Mouse (Mus musculus) forebrain, embryonic 11.5 days (tissue): Measurements from ENCODE around the gene Lrrk2. TPM values are rescaled to one million over a fixed set of nuclear protein-coding genes. Genes with fewer than 3 reads are reported as not detected.

Source experiments
- ATAC-seq: fragments of 200-750 bp; cut with Nextera tagmentation; replicated peaks from 2 replicates; pipeline ENCODE4 v1.8.0; 2017; ENCODE audit warnings: moderate TSS enrichment; ENCODE audit not compliant: low FRiP score
- DNase-seq: peaks from one replicate; pipeline ENCODE4 v3.0.0-alpha.2; 2017; ENCODE audit warnings: low spot score
- H3K27ac ChIP-seq: fragments of 300-500 bp; sonication (generic); 2 replicates; pipeline ENCODE4 v1.5.1; 2014; ENCODE audit warnings: low read depth, low read length
- H3K27me3 ChIP-seq: fragments of 300-500 bp; sonication (generic); 2 replicates; pipeline ENCODE4 v1.6.1; 2014; ENCODE audit warnings: mild to moderate bottlenecking, low read length, mixed read lengths; ENCODE audit not compliant: control insufficient read depth, insufficient read depth
- H3K36me3 ChIP-seq: fragments of 300-500 bp; sonication (generic); 2 replicates; pipeline ENCODE4 v1.6.1; 2014; ENCODE audit warnings: mild to moderate bottlenecking, low read length, moderate library complexity, mixed read lengths; ENCODE audit not compliant: control insufficient read depth, insufficient read depth
- H3K4me1 ChIP-seq: fragments of 300-500 bp; sonication (generic); replicated peaks from 2 replicates; pipeline ENCODE4 v1.6.1; 2014; ENCODE audit warnings: low read length, mixed read lengths; ENCODE audit not compliant: control insufficient read depth, insufficient read depth
- H3K4me2 ChIP-seq: fragments of 300-500 bp; sonication (generic); 2 replicates; pipeline ENCODE4 v1.6.1; 2014; ENCODE audit warnings: low read depth, mild to moderate bottlenecking, low read length, moderate library complexity, mixed read lengths; ENCODE audit not compliant: severe bottlenecking
- H3K4me3 ChIP-seq: fragments of 300-500 bp; sonication (generic); 2 replicates; pipeline ENCODE4 v1.5.1; 2014; ENCODE audit warnings: low read depth, low read length
- H3K9ac ChIP-seq: fragments of 300-500 bp; sonication (generic); 2 replicates; pipeline ENCODE4 v1.6.1; 2014; ENCODE audit warnings: low read length
- H3K9me3 ChIP-seq: fragments of 300-500 bp; sonication (generic); 2 replicates; pipeline ENCODE4 v1.6.1; 2016; ENCODE audit warnings: low read length, mixed read lengths; ENCODE audit not compliant: control insufficient read depth
- WGBS: fragments of 180-500 bp; shearing (Covaris S2); extraction: QIAGEN DNeasy Blood & Tissue Kit; methylation state at CpG from one replicate; pipeline ENCODE4 v1.1.7; 2014; 5-methylcytosine and 5-hydroxymethylcytosine counted together
- polyA plus RNA-seq: library from polyadenylated mRNA; unstranded; fragments of >200 nt; fragmentation: Nextera tagmentation; extraction: Ambion mirVana; gene quantifications from 2 replicates; pipeline ENCODE4 v1.2.1, GENCODE M21; 2014

Gene Lrrk2
- polyA plus RNA-seq, 1 experiment from 2014 or later: 2.9 TPM

DNA sequence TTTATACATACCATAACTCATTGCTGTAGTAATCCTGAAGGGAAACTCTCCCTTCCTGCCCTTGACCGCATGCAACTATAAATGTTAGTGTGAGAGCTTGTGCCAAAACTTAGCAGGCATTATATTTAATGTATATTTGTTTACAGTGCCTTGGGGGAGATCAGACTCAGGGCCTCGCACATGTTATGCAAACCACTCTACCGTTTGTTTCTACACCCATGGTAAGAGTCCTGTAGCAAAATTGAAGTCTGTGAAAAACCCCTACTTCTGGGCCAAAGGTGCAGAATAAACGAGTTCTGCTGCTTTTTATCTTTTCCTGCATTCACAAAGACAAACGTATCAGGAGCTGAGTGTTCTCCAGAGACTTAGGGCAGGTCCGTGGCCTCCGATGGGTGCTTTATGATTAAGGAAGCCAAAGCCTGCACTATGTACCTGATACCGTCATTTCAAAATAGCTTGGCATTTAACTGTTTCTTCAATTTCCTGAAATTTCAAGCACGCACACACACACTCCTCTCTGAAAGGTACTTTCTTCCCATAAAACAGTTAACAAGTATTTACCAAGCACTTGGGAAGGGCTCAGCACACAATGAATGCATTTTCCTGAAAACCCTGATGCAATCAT, 30.2 kb upstream of the Lrrk2 start:
- no peak for DNase-seq
- no peaks in the 10 kb centered on the region for H3K4me1 ChIP-seq
- no peak for ATAC-seq
- no peaks in the 10 kb centered on the region for H3K9me3 ChIP-seq
- no peak overlapping the region for H3K9ac ChIP-seq
- no peak overlapping the region for H3K4me3 ChIP-seq
- no peaks in the 10 kb centered on the region for H3K36me3 ChIP-seq
- no peak overlapping the region for H3K4me2 ChIP-seq
- WGBS: 84% methylated on average over 9 of the region's 9 CpGs
- H3K27ac ChIP-seq: no peak overlapping the region
- H3K27me3 ChIP-seq: no peaks in the 10 kb centered on the region

DNA sequence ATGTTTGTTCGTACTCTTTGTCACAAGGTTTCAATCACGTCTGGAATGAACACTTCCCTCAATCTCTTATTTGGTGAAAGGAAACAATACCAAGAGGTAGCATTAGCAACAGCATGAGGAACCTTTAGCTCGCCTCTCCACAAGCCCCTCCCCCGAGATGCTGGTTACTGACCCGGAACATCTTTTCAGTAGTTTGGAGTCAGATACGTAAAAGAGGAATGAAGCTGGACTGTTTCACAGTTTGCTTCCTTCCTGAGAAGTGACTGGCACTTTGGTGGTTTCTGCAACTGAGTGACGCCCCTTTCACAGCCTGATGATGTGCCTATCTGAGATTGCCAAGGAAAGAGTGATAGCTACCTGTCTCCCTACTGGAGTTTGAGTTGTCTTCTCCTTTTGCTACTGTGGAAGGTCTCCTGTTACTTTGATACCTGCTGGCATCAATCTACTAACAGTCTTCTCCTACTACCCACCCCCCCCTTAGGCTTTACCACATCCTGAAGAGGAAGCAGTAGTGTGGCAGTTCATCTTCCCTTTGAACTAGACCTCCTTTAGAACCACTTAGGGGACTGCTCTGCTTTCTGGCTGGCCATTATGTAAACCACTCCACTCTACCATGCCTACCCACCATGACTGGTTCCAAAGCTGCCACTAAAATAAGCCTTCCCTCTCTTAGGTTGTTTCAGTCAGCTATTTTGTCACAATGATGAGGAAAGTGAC, 29.2 kb upstream of the Lrrk2 start:
- H3K4me1 ChIP-seq: no peaks in the 10 kb centered on the region
- ATAC-seq: no peak

DNA sequence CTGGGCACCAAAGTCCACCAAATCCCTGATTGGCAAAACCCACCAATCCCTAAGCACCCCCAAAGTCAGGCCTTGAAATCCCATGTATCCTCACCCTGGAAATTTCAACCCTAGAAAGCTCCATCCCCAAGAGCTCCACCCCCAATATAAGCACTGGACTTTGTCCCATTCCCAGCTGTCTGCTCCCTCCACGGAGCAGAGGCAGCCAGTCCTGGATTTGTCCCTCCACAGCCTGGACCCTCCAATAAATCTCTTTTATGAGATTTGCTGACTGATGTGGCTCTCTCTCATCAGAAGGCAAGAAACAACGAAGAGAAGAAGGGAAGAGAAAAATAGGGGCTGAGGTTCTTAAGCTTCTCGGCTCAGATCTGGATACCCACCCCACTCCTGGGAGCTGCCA, 22.7 kb upstream of the Lrrk2 start:
- no peaks in the 10 kb centered on the region for H3K27me3 ChIP-seq
- H3K36me3 ChIP-seq: no peaks in the 10 kb centered on the region
- H3K4me3 ChIP-seq: no peak overlapping the region
- ATAC-seq (no peak), DNase-seq (no peak)
- no peak overlapping the region for H3K4me2 ChIP-seq
- H3K9ac ChIP-seq: no peak overlapping the region
- no peaks in the 10 kb centered on the region for H3K9me3 ChIP-seq
- H3K27ac ChIP-seq: no peak overlapping the region
- WGBS: 73% methylated on average over 3 of the region's 3 CpGs
- no peaks in the 10 kb centered on the region for H3K4me1 ChIP-seq

More for the DNA sequence above, 29.2 kb upstream of the Lrrk2 start:
- no peak for DNase-seq
- H3K4me2 ChIP-seq: no peak overlapping the region
- H3K9me3 ChIP-seq: no peaks in the 10 kb centered on the region
- H3K27ac ChIP-seq: no peak overlapping the region
- H3K27me3 ChIP-seq: no peaks in the 10 kb centered on the region
- no peak overlapping the region for H3K9ac ChIP-seq
- WGBS: 74% methylated on average over 7 of the region's 7 CpGs
- H3K4me3 ChIP-seq: no peak overlapping the region
- no peaks in the 10 kb centered on the region for H3K36me3 ChIP-seq

DNA sequence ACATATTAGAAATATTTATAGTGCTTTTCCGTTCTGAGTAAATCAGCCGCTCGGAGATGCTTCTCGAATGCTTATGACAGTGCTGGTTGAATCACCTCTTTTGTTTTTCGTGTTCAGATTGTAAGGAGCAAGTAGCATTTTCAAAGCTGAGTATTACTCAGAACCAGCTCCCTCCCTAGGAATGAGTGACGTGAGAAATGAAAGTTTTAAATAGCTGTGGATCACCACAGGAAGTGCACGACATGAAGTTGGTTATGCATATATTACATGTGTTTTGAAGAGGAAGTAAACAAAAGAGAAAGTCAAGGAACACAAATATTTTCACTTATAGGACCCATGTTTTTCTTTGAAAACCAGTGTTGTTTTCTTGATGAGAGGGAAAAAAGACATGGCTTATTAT, 21.5 kb upstream of the Lrrk2 start:
- Histone ChIP-seq H3K4me1 (no peaks in the 10 kb centered on the region), H3K27ac (no peak overlapping the region), H3K9ac (no peak overlapping the region), H3K27me3 (no peaks in the 10 kb centered on the region), H3K36me3 (no peaks in the 10 kb centered on the region), H3K4me3 (no peak overlapping the region), H3K4me2 (no peak overlapping the region), H3K9me3 (no peaks in the 10 kb centered on the region)
- WGBS: 89% methylated on average over 7 of the region's 7 CpGs
- ATAC-seq (no peak), DNase-seq (no peak)

DNA sequence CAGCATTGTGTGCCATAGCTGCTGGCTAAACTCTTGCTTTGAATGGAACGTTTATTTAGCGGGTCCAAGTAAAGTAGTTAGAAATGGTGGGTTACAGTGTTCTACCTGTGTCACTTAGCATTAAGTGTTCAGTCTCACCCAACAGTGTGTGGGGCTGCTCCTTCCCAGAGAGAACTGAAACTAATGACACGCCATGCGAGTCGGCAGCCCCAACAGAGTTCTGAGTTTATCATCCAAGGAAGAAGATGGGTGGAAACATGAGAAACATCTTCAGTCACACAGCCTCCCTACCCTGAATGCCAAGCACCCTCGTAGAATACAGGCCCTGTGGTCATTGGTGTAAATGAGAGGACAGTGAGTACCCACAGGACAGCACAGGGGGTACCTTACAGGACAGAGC, 14.7 kb upstream of the Lrrk2 start:
- no peaks in the 10 kb centered on the region for H3K4me1 ChIP-seq
- WGBS: 94% methylated on average over 6 of the region's 6 CpGs

DNA sequence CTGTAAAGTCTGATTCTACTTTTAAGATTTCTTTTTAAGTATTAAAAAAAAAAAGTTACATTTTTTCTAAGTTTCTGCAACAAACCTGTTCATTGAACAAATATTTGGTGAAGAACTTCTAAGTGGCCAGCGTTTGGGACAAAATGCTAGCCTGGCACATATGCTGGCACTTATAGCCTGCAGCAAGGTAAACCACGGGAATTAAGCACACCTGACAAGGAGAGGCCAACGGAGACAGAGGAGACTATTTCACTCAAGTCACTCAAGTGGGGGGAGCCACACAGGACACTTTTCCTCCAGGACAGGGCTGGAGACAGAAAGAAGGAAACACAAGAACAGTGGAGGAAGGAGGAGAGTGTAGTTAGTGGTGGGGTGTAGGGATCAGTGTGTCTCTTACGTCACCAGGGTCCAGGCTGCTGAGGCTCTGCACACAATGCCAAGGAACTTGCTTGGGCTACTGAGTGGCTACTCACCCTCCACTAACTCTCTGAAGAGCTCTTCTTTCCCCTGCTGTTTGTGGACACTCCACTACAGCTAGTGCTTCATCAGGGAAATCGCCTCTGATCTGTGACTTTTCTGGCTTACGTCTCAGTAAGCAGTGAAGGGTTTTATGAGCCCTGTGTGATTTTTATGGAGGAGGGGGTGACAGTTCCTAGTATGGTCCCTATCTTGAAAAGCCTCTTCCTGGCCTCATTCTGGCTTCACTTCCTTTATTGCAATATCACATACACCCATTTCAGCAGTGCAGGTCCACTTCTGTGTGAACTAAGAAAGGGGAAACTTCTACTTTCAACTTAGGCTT, 12.5 kb upstream of the Lrrk2 start:
- Histone ChIP-seq H3K9ac (no peak overlapping the region), H3K4me2 (no peak overlapping the region), H3K4me3 (no peak overlapping the region), H3K36me3 (no peaks in the 10 kb centered on the region), H3K9me3 (no peaks in the 10 kb centered on the region), H3K27ac (no peak overlapping the region), H3K27me3 (no peaks in the 10 kb centered on the region), H3K4me1 (no peaks in the 10 kb centered on the region)
- 85% methylated on average over 6 of the region's 6 CpGs for WGBS
- DNase-seq (no peak), ATAC-seq (no peak)

More for the DNA sequence above, 14.7 kb upstream of the Lrrk2 start:
- Histone ChIP-seq H3K27ac (no peak overlapping the region), H3K9me3 (no peaks in the 10 kb centered on the region), H3K4me3 (no peak overlapping the region), H3K27me3 (no peaks in the 10 kb centered on the region), H3K4me2 (no peak overlapping the region), H3K9ac (no peak overlapping the region), H3K36me3 (no peaks in the 10 kb centered on the region)
- ATAC-seq: no peak
- DNase-seq: no peak

DNA sequence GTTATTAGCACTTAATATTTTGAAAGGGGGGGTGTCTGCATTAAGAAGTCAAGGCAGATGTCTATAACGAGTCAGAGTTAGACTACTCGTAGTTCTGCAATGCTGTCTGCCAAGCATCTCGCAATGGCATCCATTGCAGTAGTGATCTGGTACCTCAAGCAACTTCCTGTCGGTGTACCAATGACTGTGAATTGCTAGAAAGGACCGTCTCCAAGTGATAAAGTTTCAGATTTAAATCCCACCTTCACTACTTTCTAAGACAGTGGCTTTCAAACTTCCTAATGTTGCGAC, 12.0 kb upstream of the Lrrk2 start:
- DNase-seq (no peak), ATAC-seq (no peak)
- Histone ChIP-seq H3K9ac (no peak overlapping the region), H3K9me3 (no peaks in the 10 kb centered on the region), H3K36me3 (no peaks in the 10 kb centered on the region), H3K4me2 (no peak overlapping the region), H3K27ac (no peak overlapping the region), H3K4me3 (no peak overlapping the region), H3K27me3 (no peaks in the 10 kb centered on the region), H3K4me1 (no peaks in the 10 kb centered on the region)
- WGBS: 89% methylated on average over 6 of the region's 6 CpGs

DNA sequence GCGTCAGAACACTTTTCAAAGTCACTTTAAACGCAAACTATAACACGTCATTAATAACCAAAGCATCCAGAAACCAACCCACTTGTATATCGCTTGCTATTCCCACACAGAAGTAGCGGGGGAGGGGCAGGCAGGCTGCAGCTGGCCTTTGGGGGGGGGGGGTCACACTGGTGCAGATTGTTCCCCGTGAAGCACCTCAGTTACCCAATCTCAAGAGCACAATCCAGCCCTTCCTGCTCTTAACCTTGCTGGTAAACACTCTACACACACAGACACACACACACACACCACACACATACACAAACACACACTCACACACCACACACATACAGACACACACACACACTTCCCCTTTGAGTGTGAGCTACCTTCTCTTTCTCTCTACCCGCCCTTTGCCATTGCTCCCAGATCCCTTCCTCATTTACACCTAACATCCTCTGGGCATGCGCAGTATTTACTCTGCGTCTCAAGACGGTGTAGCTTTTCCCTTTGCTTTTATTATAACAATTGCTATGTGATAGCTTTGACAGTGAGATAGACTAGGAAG, 8.3 kb upstream of the Lrrk2 start:
- no peak for DNase-seq
- no peak overlapping the region for H3K27ac ChIP-seq
- no peaks in the 10 kb centered on the region for H3K4me1 ChIP-seq
- no peaks in the 10 kb centered on the region for H3K9me3 ChIP-seq
- H3K4me2 ChIP-seq: no peak overlapping the region
- H3K27me3 ChIP-seq: no peaks in the 10 kb centered on the region
- H3K4me3 ChIP-seq: no peak overlapping the region
- ATAC-seq: no peak
- no peaks in the 10 kb centered on the region for H3K36me3 ChIP-seq
- WGBS: 88% methylated on average over 10 of the region's 10 CpGs
- no peak overlapping the region for H3K9ac ChIP-seq
